In genomic region chr17:3466681-3467080, GRCm38 (mm10) we compare ENCODE assay signal across 24 mouse cellular contexts.
A peak's percentile ranks its signal among the peaks of the same experiment; 100 is the strongest.
DNase-seq lines count a peak whose midpoint lies in the region; ATAC-seq and TF ChIP-seq lines count a peak whose summit lies in the region.
"Had no signal": no experiment of that assay in that cellular context is flagged by ENCODE, and none has a peak within 500 bp of the region (broad histone marks: within the 10 kb centered on the region; RNA-seq: fewer than 3 reads in every experiment).

No protein-coding gene starts in this region.

- in situ Hi-C loops in Patski (cut with MboI; ENCODE audit: low pct_unique_long_range_greater_than_20kb) = no loop called here

- POLR2A ChIA-PET in Patski (lab: Charles Lee) = no interaction called here

- H3ac ChIP-seq in myocyte (ENCODE audit: control insufficient read depth, insufficient read length) = no peak overlapping the region

- TF ChIP-seq POLR2A in myocyte (IDR thresholded peaks at IDR 0.05; ENCODE audit: insufficient read length, low read depth) = no peak

- no peak overlapping the region for H3K4me3 ChIP-seq in embryonic facial prominence, embryonic 13.5 days
- H3K4me3 ChIP-seq in embryonic facial prominence, embryonic 10.5 days = no peak overlapping the region
- H3K4me3 ChIP-seq in myocyte = no peak overlapping the region
- H3K4me3 ChIP-seq: embryonic facial prominence, embryonic 12.5 days; embryonic facial prominence, embryonic 15.5 days; forebrain, embryonic 13.5 days; forebrain, embryonic 15.5 days had no signal

- no peaks in the 10 kb centered on the region for H3K9me3 ChIP-seq in embryonic facial prominence, embryonic 13.5 days
- H3K9me3 ChIP-seq in embryonic facial prominence, embryonic 10.5 days = no peaks in the 10 kb centered on the region
- H3K9me3 ChIP-seq: embryonic facial prominence, embryonic 12.5 days; embryonic facial prominence, embryonic 15.5 days; forebrain, embryonic 13.5 days; forebrain, embryonic 15.5 days; G1E had no signal

- H3K79me2 ChIP-seq in myocyte (ENCODE audit: control insufficient read depth, insufficient read depth) = peaks cover 4% of the 10 kb centered on the region

- 90% methylated on average over 3 of the region's 3 CpGs for WGBS in embryonic facial prominence, embryonic 13.5 days
- WGBS in embryonic facial prominence, embryonic 10.5 days = 97% methylated on average over 3 of the region's 3 CpGs

- no peak overlapping the region for H3K4me2 ChIP-seq in embryonic facial prominence, embryonic 13.5 days
- H3K4me2 ChIP-seq in myocyte (ENCODE audit: low read depth) = peak overlapping the region; percentile 19
- H3K4me2 ChIP-seq: embryonic facial prominence, embryonic 12.5 days; embryonic facial prominence, embryonic 15.5 days; forebrain, embryonic 13.5 days; forebrain, embryonic 15.5 days had no signal

- H3K36me3 ChIP-seq in embryonic facial prominence, embryonic 13.5 days = peaks cover 19% of the 10 kb centered on the region
- no peaks in the 10 kb centered on the region for H3K36me3 ChIP-seq in embryonic facial prominence, embryonic 10.5 days (replicated peaks)
- H3K36me3 ChIP-seq in myocyte (ENCODE audit: control insufficient read depth, insufficient read depth) = peaks cover 9% of the 10 kb centered on the region
- H3K36me3 ChIP-seq: embryonic facial prominence, embryonic 15.5 days; forebrain, embryonic 15.5 days; G1E had no signal

- CTCF ChIA-PET in Patski (lab: Charles Lee) = no interaction called here

- H3K27ac ChIP-seq in embryonic facial prominence, embryonic 13.5 days = 0 out of 2 replicates have a peak overlapping the region, but pooled peaks have one; percentile 28
- H3K27ac ChIP-seq in embryonic facial prominence, embryonic 10.5 days (replicated peaks) = no peak overlapping the region
- H3K27ac ChIP-seq: embryonic facial prominence, embryonic 12.5 days; embryonic facial prominence, embryonic 15.5 days; forebrain, embryonic 13.5 days; forebrain, embryonic 15.5 days had no signal

- peaks cover 20% of the 10 kb centered on the region for H3K4me1 ChIP-seq in embryonic facial prominence, embryonic 13.5 days
- H3K4me1 ChIP-seq in embryonic facial prominence, embryonic 10.5 days = peaks cover 16% of the 10 kb centered on the region

- no peak for DNase-seq in embryonic facial prominence, embryonic 10.5 days (ENCODE audit: low spot score)
- peak; percentile 86 for DNase-seq in 3T3-L1 (ENCODE audit: low read depth, low spot score)
- no peak for DNase-seq in Patski (ENCODE audit: low read depth, low spot score)
- no peak for DNase-seq in right cerebral cortex, postnatal 25 days
- DNase-seq: adrenal gland, adult 2 months; adrenal gland, postnatal 10 days; adrenal gland, postnatal 25 days; cerebellum, adult 11 months; cerebellum, adult 18-20 months; cerebellum, adult 8-10 months; cerebellum, adult 9-11 months; cerebellum, postnatal 14 days; cerebellum, postnatal 36 days; embryo, embryonic 11 days; forebrain, postnatal 0 days had no signal

- no peak for TF ChIP-seq CTCF in Patski (IDR thresholded peaks at IDR 0.05)

- no peaks in the 10 kb centered on the region for H3K27me3 ChIP-seq in embryonic facial prominence, embryonic 13.5 days
- H3K27me3 ChIP-seq in embryonic facial prominence, embryonic 10.5 days (replicated peaks; ENCODE audit: low read depth, poor library complexity, severe bottlenecking) = no peaks in the 10 kb centered on the region
- no peaks in the 10 kb centered on the region for H3K27me3 ChIP-seq in Patski
- no peaks in the 10 kb centered on the region for H3K27me3 ChIP-seq in myocyte (ENCODE audit: control insufficient read depth, insufficient read depth, insufficient read length)
- H3K27me3 ChIP-seq: CH12.LX; embryonic facial prominence, embryonic 12.5 days; embryonic facial prominence, embryonic 15.5 days; forebrain, embryonic 13.5 days; forebrain, embryonic 15.5 days had no signal

- no peak for ATAC-seq in embryonic facial prominence, embryonic 13.5 days (ENCODE audit: insufficient number of reproducible peaks, insufficient read depth, low FRiP score, low TSS enrichment, low read depth)
- ATAC-seq in Patski = peak; percentile 65
- ATAC-seq in CD4-positive, CD25-positive, alpha-beta regulatory T cell, adult 4 months = no peak
- ATAC-seq: forebrain, embryonic 13.5 days; forebrain, embryonic 15.5 days; forebrain, postnatal 0 days had no signal

- no peak overlapping the region for H3K9ac ChIP-seq in embryonic facial prominence, embryonic 13.5 days
- H3K9ac ChIP-seq: embryonic facial prominence, embryonic 12.5 days; embryonic facial prominence, embryonic 15.5 days; forebrain, embryonic 13.5 days; forebrain, embryonic 15.5 days; forebrain, postnatal 0 days had no signal

TF ChIP-seq in myocyte, 11 proteins besides CTCF, POLR2A, EP300 and RAD21:
- TF ChIP-seq MAX (IDR thresholded peaks at IDR 0.05; ENCODE audit: low read depth) = no peak
- TF ChIP-seq POLR2AphosphoS2 (IDR thresholded peaks at IDR 0.05; ENCODE audit: insufficient read length, low read depth) = no peak
- TF ChIP-seq MYOD1 (IDR thresholded peaks at IDR 0.05; ENCODE audit: control insufficient read depth in 1 of 3, insufficient read length in 2 of 3, low read depth in 2 of 3) = no peak
- TF ChIP-seq E2F4 (IDR thresholded peaks at IDR 0.05; ENCODE audit: insufficient read depth) = no peak
- no peak for TF ChIP-seq TCF12 (IDR thresholded peaks at IDR 0.05; ENCODE audit: insufficient read depth, poor library complexity, severe bottlenecking)
- TF ChIP-seq CEBPB (IDR thresholded peaks at IDR 0.05; ENCODE audit: insufficient read depth, poor library complexity, severe bottlenecking) = no peak
- TF ChIP-seq MYOG (IDR thresholded peaks at IDR 0.05; ENCODE audit: control insufficient read depth in 1 of 3, insufficient read depth in 1 of 3, insufficient read length in 2 of 3, low read depth in 2 of 3) = no peak
- TF ChIP-seq SRF (IDR thresholded peaks at IDR 0.05; ENCODE audit: control insufficient read depth, insufficient read length, low read depth) = no peak
- TF ChIP-seq TCF3 (IDR thresholded peaks at IDR 0.05; ENCODE audit: insufficient read length, low read depth) = no peak
- TF ChIP-seq USF1 (IDR thresholded peaks at IDR 0.05; ENCODE audit: low read depth) = no peak
- no peak for TF ChIP-seq REST (IDR thresholded peaks at IDR 0.05; ENCODE audit: insufficient read depth, insufficient read length)
TF ChIP-seq in myocyte: peak in this region for 0.
